Mouse (Mus musculus) hindbrain, embryonic 16.5 days (tissue): ENCODE measurements around the gene Cfdp1. TPM values are rescaled to one million over a fixed set of nuclear protein-coding genes. Genes with fewer than 3 reads are reported as not detected.

Experiments
- ATAC-seq: fragments of 200-750 bp; cut with Nextera tagmentation; 2 replicates; pipeline ENCODE4 v1.8.0; 2017; ENCODE audit warnings: moderate TSS enrichment, moderate library complexity
- H3K27ac ChIP-seq: fragments of 300-500 bp; sonication (generic); 2 replicates; pipeline ENCODE4 v1.5.1; 2014; ENCODE audit warnings: low read depth, mild to moderate bottlenecking, control low read depth, low read length, moderate library complexity
- H3K27me3 ChIP-seq: fragments of 300-500 bp; sonication (generic); replicated peaks from 2 replicates; pipeline ENCODE4 v1.6.1; 2014; ENCODE audit warnings: low read length; ENCODE audit not compliant: control insufficient read depth, insufficient read depth
- H3K36me3 ChIP-seq: fragments of 300-500 bp; sonication (generic); 2 replicates; pipeline ENCODE4 v1.6.1; 2014; ENCODE audit warnings: mild to moderate bottlenecking, low read length, moderate library complexity, mixed read lengths; ENCODE audit not compliant: control insufficient read depth, insufficient read depth
- H3K4me1 ChIP-seq: fragments of 300-500 bp; sonication (generic); 2 replicates; pipeline ENCODE4 v1.6.1; 2014; ENCODE audit warnings: low read depth, low read length; ENCODE audit not compliant: control insufficient read depth, insufficient read depth
- H3K4me2 ChIP-seq: fragments of 300-500 bp; sonication (generic); 2 replicates; pipeline ENCODE4 v1.6.1; 2014; ENCODE audit warnings: mild to moderate bottlenecking, low read length, control low read depth, moderate library complexity
- H3K4me3 ChIP-seq: fragments of 300-500 bp; sonication (generic); 2 replicates; pipeline ENCODE4 v1.5.1; 2014; ENCODE audit warnings: mild to moderate bottlenecking, low read length, control low read depth, moderate library complexity
- H3K9ac ChIP-seq: fragments of 300-500 bp; sonication (generic); 2 replicates; pipeline ENCODE4 v1.6.1; 2014; ENCODE audit warnings: low read depth, mild to moderate bottlenecking, control low read depth, low read length, moderate library complexity
- H3K9me3 ChIP-seq: fragments of 300-500 bp; sonication (generic); 2 replicates; pipeline ENCODE4 v1.6.1; 2014; ENCODE audit warnings: mild to moderate bottlenecking, low read length, moderate library complexity; ENCODE audit not compliant: control insufficient read depth
- WGBS: fragments of 180-500 bp; shearing (Covaris S2); extraction: QIAGEN DNeasy Blood & Tissue Kit; methylation state at CpG from one replicate; pipeline ENCODE4 v1.1.7; 2014; 5-methylcytosine and 5-hydroxymethylcytosine counted together
- polyA plus RNA-seq: library from polyadenylated mRNA; unstranded; fragments of >200 nt; fragmentation: Nextera tagmentation; extraction: Ambion mirVana; gene quantifications from 2 replicates; pipeline ENCODE4 v1.2.1, GENCODE M21; 2015

Gene Cfdp1
- polyA plus RNA-seq, 1 experiment from 2014 or later, result 210 TPM

DNA sequence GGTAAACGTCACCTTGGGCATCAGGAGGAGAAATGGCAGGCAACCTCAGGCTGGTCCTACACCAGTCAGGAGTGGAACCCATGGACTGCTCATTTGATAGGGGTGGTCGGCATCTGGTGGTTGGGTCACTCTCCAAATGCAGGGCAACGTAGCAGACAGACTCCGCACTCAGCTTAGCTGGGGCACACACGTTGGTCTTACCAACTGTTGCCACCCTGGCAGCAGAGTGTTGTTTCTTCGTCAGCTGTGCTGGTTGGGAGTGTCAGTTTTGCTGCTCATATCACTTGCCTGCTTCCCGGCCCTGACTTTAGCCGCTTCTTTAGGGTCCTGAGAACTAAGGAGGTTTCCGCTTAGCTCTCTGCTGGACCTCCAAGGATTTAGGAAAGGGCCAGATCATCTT lies 96.5 kb downstream of the Cfdp1 start:
- no peak overlapping the region for H3K27ac ChIP-seq
- no peaks in the 10 kb centered on the region for H3K4me1 ChIP-seq
- no peaks in the 10 kb centered on the region for H3K27me3 ChIP-seq
- no peak overlapping the region for H3K4me2 ChIP-seq
- no peaks in the 10 kb centered on the region for H3K9me3 ChIP-seq
- H3K4me3 ChIP-seq, result no peak overlapping the region
- H3K36me3 ChIP-seq, result no peaks in the 10 kb centered on the region
- ATAC-seq, result no peak
- 91% methylated on average over 9 of the region's 9 CpGs for WGBS
- H3K9ac ChIP-seq, result no peak overlapping the region

GRCm38 (mm10) chr8:111754736-111755135 lies 99.4 kb downstream of the Cfdp1 start:
- Histone ChIP-seq H3K27ac (no peak overlapping the region), H3K4me1 (no peaks in the 10 kb centered on the region), H3K36me3 (no peaks in the 10 kb centered on the region), H3K9ac (no peak overlapping the region), H3K27me3 (no peaks in the 10 kb centered on the region), H3K4me3 (no peak overlapping the region), H3K4me2 (no peak overlapping the region), H3K9me3 (no peaks in the 10 kb centered on the region)
- no peak for ATAC-seq
- WGBS, result 85% methylated on average over 6 of the region's 6 CpGs

- H3K9ac ChIP-seq, result no peak overlapping the region
- WGBS, result 53% methylated on average over 2 of the region's 2 CpGs
- H3K9me3 ChIP-seq, result no peaks in the 10 kb centered on the region
- no peaks in the 10 kb centered on the region for H3K4me1 ChIP-seq
- ATAC-seq, result no peak
- no peaks in the 10 kb centered on the region for H3K27me3 ChIP-seq
- H3K27ac ChIP-seq, result no peak overlapping the region
- H3K4me3 ChIP-seq, result no peak overlapping the region
- no peak overlapping the region for H3K4me2 ChIP-seq
- H3K36me3 ChIP-seq, result no peaks in the 10 kb centered on the region
These were observed 100.0 kb downstream of the Cfdp1 start for GRCm38 (mm10) chr8:111754088-111754487.

DNA sequence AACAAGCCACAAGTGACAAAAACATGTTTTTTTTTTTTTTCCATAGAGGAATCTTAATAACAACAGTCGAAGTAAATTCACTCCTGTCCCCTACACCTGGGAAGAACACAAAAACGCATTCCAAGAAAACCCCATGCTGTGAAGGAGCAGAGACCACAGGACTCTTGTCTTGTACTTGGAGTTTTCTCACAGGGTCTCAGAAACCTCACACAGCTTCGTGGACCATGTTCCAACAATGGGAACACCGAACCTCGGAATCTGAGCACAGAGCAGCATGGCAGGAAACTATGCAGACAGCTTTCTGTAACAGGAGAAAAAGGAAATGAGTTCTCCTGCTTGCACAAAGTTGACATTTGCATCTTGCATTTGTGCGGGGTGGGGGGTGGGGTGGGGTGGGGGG lies 105.3 kb downstream of the Cfdp1 start:
- Histone ChIP-seq H3K27me3 (no peaks in the 10 kb centered on the region), H3K4me3 (no peak overlapping the region), H3K36me3 (no peaks in the 10 kb centered on the region), H3K4me1 (peaks cover 26% of the 10 kb centered on the region), H3K9me3 (no peaks in the 10 kb centered on the region), H3K9ac (no peak overlapping the region), H3K27ac (no peak overlapping the region), H3K4me2 (no peak overlapping the region)
- no peak for ATAC-seq
- 58% methylated on average over 6 of the region's 6 CpGs for WGBS

- no peak overlapping the region for H3K4me3 ChIP-seq
- no peaks in the 10 kb centered on the region for H3K27me3 ChIP-seq
- H3K27ac ChIP-seq, result no peak overlapping the region
- no peak for ATAC-seq
- H3K4me1 ChIP-seq, result peaks cover 26% of the 10 kb centered on the region
- H3K9ac ChIP-seq, result no peak overlapping the region
- no peaks in the 10 kb centered on the region for H3K36me3 ChIP-seq
- H3K4me2 ChIP-seq, result no peak overlapping the region
- 81% methylated on average over 8 of the region's 8 CpGs for WGBS
- no peaks in the 10 kb centered on the region for H3K9me3 ChIP-seq
These were observed 106.0 kb downstream of the Cfdp1 start for GRCm38 (mm10) chr8:111747866-111748649.

DNA sequence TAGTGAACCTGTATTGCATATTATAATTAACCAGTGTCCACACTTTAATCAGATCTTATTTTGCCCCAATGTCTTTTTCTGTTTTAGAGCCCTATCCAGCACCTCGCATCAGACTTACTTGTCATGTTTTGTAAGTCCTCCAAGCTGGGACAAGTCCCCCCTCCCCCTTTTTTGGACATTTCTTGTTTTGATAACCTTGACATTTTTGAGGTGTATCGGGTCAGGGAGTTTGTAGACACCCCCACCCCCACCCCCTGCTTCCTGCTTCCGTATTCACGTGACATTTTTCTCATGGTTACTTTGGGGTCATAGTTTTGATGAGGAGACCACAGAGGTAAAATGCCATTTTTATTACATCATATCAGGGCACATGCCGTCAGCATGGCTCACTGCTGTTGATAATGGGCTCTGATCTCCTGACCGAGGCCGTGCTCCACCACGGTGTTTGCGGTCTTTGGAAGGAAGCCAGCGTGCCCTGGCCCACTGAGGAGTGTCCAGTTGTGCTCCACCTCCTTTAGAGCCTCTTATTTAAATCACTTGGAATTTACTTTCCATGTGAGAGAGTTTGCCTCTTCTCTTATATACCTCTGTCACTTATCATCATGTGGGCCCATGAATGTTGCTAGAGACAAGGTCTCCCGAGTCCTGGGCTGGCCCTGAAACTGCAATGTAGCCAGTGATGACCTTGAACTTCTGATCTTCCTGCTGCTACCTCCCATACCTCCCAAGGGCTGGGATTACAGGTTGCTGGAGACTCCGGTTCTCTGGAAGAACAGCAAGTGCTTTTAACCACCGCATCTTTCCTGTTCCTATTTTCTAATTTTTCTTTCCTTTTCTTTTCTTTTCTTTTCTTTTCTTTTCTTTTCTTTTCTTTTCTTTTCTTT lies 107.3 kb downstream of the Cfdp1 start:
- no peak overlapping the region for H3K4me3 ChIP-seq
- no peaks in the 10 kb centered on the region for H3K36me3 ChIP-seq
- 80% methylated on average over 13 of the region's 13 CpGs for WGBS
- ATAC-seq, result no peak
- no peak overlapping the region for H3K27ac ChIP-seq
- no peaks in the 10 kb centered on the region for H3K27me3 ChIP-seq
- H3K4me2 ChIP-seq, result no peak overlapping the region
- H3K9me3 ChIP-seq, result no peaks in the 10 kb centered on the region
- H3K4me1 ChIP-seq, result peaks cover 37% of the 10 kb centered on the region
- no peak overlapping the region for H3K9ac ChIP-seq

GRCm38 (mm10) chr8:111745591-111746418 lies 108.3 kb downstream of the Cfdp1 start:
- Histone ChIP-seq H3K9me3 (no peaks in the 10 kb centered on the region), H3K27ac (peak overlapping the region; percentile 62), H3K4me1 (peaks cover 47% of the 10 kb centered on the region), H3K4me3 (peak overlapping the region; percentile 26), H3K4me2 (peak overlapping the region; percentile 52), H3K36me3 (no peaks in the 10 kb centered on the region), H3K9ac (peak overlapping the region; percentile 56), H3K27me3 (no peaks in the 10 kb centered on the region)
- ATAC-seq, result peak; percentile 78
- 5% methylated on average over 23 of the region's 23 CpGs for WGBS

DNA sequence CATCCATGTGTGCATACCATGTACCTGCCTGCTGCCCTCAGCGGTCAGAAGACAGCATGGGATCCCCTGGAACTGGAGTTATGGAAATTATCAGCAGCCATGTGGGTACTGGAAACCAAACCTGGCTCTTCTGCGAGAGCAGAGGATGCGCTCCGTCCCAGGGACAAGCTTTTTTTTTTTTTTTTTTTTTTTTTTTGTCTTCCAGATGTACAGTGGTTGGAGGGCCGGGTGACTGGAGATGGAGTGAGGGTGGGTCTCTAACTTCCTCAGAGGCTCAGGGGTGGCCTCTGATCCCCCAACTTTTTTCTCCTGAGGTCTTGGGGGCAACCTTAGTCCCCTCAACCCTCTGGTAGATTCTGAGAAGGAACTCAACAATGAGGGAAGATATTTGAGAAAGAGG lies 109.0 kb downstream of the Cfdp1 start:
- H3K9ac ChIP-seq, result no peak overlapping the region

More for the DNA sequence above, 109.0 kb downstream of the Cfdp1 start:
- no peak for ATAC-seq
- WGBS, result 54% methylated on average over 5 of the region's 5 CpGs
- peak overlapping the region; percentile 62; the same call in 1 of the 2 replicates for H3K27ac ChIP-seq
- peaks cover 54% of the 10 kb centered on the region for H3K4me1 ChIP-seq
- H3K36me3 ChIP-seq, result no peaks in the 10 kb centered on the region
- H3K27me3 ChIP-seq, result no peaks in the 10 kb centered on the region
- H3K4me3 ChIP-seq, result no peak overlapping the region
- peak overlapping the region; percentile 52; the same call in 1 of the 2 replicates for H3K4me2 ChIP-seq
- H3K9me3 ChIP-seq, result no peaks in the 10 kb centered on the region
